Mouse (Mus musculus) CH12.LX (cell line): ENCODE data around the gene Zfp827. TPM values are rescaled to one million over a fixed set of nuclear protein-coding genes. Genes with fewer than 3 reads are reported as not detected.

Experiments used
- DNase-seq: peaks from one replicate; pipeline ENCODE4 v3.0.0-alpha.2; 2013; ENCODE audit errors: extremely low read depth
- H3K27ac ChIP-seq: 2 replicates; pipeline ENCODE4 v1.5.1; 2012; ENCODE audit warnings: low read depth, mild to moderate bottlenecking, control low read depth, moderate library complexity; ENCODE audit not compliant: insufficient read depth
- H3K27me3 ChIP-seq: replicated peaks from 2 replicates; pipeline ENCODE3; 2012; ENCODE audit warnings: inconsistent platforms
- H3K36me3 ChIP-seq, 2 experiments: replicated peaks in 1 of 2; 2 replicates each; pipeline versions ENCODE3 to v1.6.1; 2012; ENCODE audit warnings: inconsistent platforms in 1 of 2, low read length in 1 of 2, mild to moderate bottlenecking in 1 of 2, mixed read lengths in 1 of 2, moderate library complexity in 1 of 2; ENCODE audit not compliant: control insufficient read depth in 1 of 2, insufficient read depth in 1 of 2
- H3K4me1 ChIP-seq, 2 experiments: 2 replicates each; pipeline ENCODE4 v1.6.1; 2012; ENCODE audit warnings: inconsistent platforms in 1 of 2, moderate library complexity in 1 of 2; ENCODE audit not compliant: insufficient read depth in 2 of 2, control insufficient read depth in 1 of 2
- H3K4me2 ChIP-seq: 2 replicates; pipeline ENCODE4 v1.6.1; 2012; ENCODE audit warnings: low read depth, mild to moderate bottlenecking, control low read depth; ENCODE audit not compliant: poor library complexity, insufficient read depth, severe bottlenecking
- H3K4me3 ChIP-seq, 3 experiments: fragments of 150-350 bp in 1 of 3; sonication (generic) in 1 of 3; replicated peaks in 1 of 3; 2 replicates each; pipeline versions ENCODE3 to v1.5.1; 2011 to 2012; ENCODE audit warnings: low read depth in 2 of 3, low read length in 2 of 3, mild to moderate bottlenecking in 2 of 3, moderate library complexity in 2 of 3, control low read depth in 1 of 3, improper control_type of control experiment in 1 of 3, inconsistent platforms in 1 of 3, mixed read lengths in 1 of 3; ENCODE audit not compliant: poor library complexity in 1 of 3
- H3K79me2 ChIP-seq: replicated peaks from 2 replicates; pipeline ENCODE4 v1.6.1; 2012; ENCODE audit warnings: mild to moderate bottlenecking, moderate library complexity; ENCODE audit not compliant: control insufficient read depth, poor library complexity, insufficient read depth, severe bottlenecking; ENCODE audit errors: extremely low read depth
- H3K9ac ChIP-seq: 2 replicates; pipeline ENCODE4 v1.6.1; 2012; ENCODE audit warnings: low read depth, mild to moderate bottlenecking, control low read depth, moderate library complexity; ENCODE audit not compliant: insufficient read depth
- H3K9me3 ChIP-seq: replicated peaks from 2 replicates; pipeline ENCODE3; 2012; ENCODE audit warnings: low read length, inconsistent platforms, mixed read lengths
- BHLHE40 ChIP-seq: IDR thresholded peaks from 2 replicates; pipeline ENCODE4 v1.6.1; 2011; ENCODE audit warnings: mild to moderate bottlenecking, low read depth, low read length, improper control_type of control experiment
- CHD2 ChIP-seq: IDR thresholded peaks from 2 replicates; pipeline ENCODE4 v1.6.1; 2011; ENCODE audit warnings: low read length, improper control_type of control experiment
- E2F4 ChIP-seq: IDR thresholded peaks from 2 replicates; pipeline ENCODE4 v1.6.1; 2011; ENCODE audit warnings: low read depth, low read length, improper control_type of control experiment; ENCODE audit not compliant: insufficient replicate concordance
- ELF1 ChIP-seq: IDR thresholded peaks from 2 replicates; pipeline ENCODE4 v1.6.1; 2014; ENCODE audit warnings: low read depth, mild to moderate bottlenecking, inconsistent platforms, low read length, improper control_type of control experiment
- ETS1 ChIP-seq: conservative IDR thresholded peaks from 2 replicates; pipeline ENCODE4 v1.6.1; 2012; ENCODE audit warnings: low read depth, mild to moderate bottlenecking, inconsistent platforms, low read length, improper control_type of control experiment, moderate library complexity
- GABPA ChIP-seq: IDR thresholded peaks from 2 replicates; pipeline ENCODE4 v1.6.1; 2012; ENCODE audit warnings: low read depth, low read length, improper control_type of control experiment, inconsistent platforms; ENCODE audit not compliant: insufficient replicate concordance
- JUND ChIP-seq: conservative IDR thresholded peaks from 2 replicates; pipeline ENCODE4 v1.6.1; 2011; ENCODE audit warnings: low read depth, low read length, improper control_type of control experiment
- MAX ChIP-seq: IDR thresholded peaks from 2 replicates; pipeline ENCODE4 v1.6.1; 2011; ENCODE audit warnings: low read length, improper control_type of control experiment
- MAZ ChIP-seq: IDR thresholded peaks from 2 replicates; pipeline ENCODE4 v1.6.1; 2012; ENCODE audit warnings: low read depth, mild to moderate bottlenecking, inconsistent platforms, low read length, improper control_type of control experiment, moderate library complexity
- MXI1 ChIP-seq: IDR thresholded peaks from 2 replicates; pipeline ENCODE4 v1.6.1; 2011; ENCODE audit warnings: mild to moderate bottlenecking, low read depth, low read length, improper control_type of control experiment
- MYC ChIP-seq: IDR thresholded peaks from 2 replicates; pipeline ENCODE4 v1.6.1; 2011; ENCODE audit warnings: low read depth, mild to moderate bottlenecking, improper control_type of control experiment, low read length
- NRF1 ChIP-seq: IDR thresholded peaks from 2 replicates; pipeline ENCODE4 v1.6.1; 2014; ENCODE audit warnings: low read depth, mild to moderate bottlenecking, inconsistent platforms, low read length, improper control_type of control experiment, moderate library complexity
- POLR2A ChIP-seq: IDR thresholded peaks from 2 replicates; pipeline ENCODE4 v1.6.1; 2011; ENCODE audit warnings: low read depth, mild to moderate bottlenecking, improper control_type of control experiment, low read length
- POLR2AphosphoS2 ChIP-seq: IDR thresholded peaks from 2 replicates; pipeline ENCODE4 v1.6.1; 2011; ENCODE audit warnings: low read depth, low read length, improper control_type of control experiment
- RAD21 ChIP-seq: IDR thresholded peaks from 2 replicates; pipeline ENCODE4 v1.6.1; 2011; ENCODE audit warnings: low read depth, mild to moderate bottlenecking, low read length, improper control_type of control experiment, moderate library complexity
- SIN3A ChIP-seq: IDR thresholded peaks from 2 replicates; pipeline ENCODE4 v1.6.1; 2012; ENCODE audit warnings: low read length, improper control_type of control experiment, inconsistent platforms
- SMC3 ChIP-seq: IDR thresholded peaks from 2 replicates; pipeline ENCODE4 v1.6.1; 2011; ENCODE audit warnings: low read depth, low read length, improper control_type of control experiment
- UBTF ChIP-seq: IDR thresholded peaks from 2 replicates; pipeline ENCODE4 v1.6.1; 2012; ENCODE audit warnings: low read depth, mild to moderate bottlenecking, inconsistent platforms, low read length, improper control_type of control experiment, moderate library complexity
- USF1 ChIP-seq: IDR thresholded peaks from 2 replicates; pipeline ENCODE4 v1.6.1; 2014; ENCODE audit warnings: low read depth, mild to moderate bottlenecking, inconsistent platforms, low read length, improper control_type of control experiment
- USF2 ChIP-seq: conservative IDR thresholded peaks from 2 replicates; pipeline ENCODE4 v1.6.1; 2011; ENCODE audit warnings: low read depth, low read length, improper control_type of control experiment
- ZC3H11A ChIP-seq: IDR thresholded peaks from 2 replicates; pipeline ENCODE4 v1.6.1; 2012; ENCODE audit warnings: low read depth, mild to moderate bottlenecking, inconsistent platforms, low read length, improper control_type of control experiment
- ZNF384 ChIP-seq: IDR thresholded peaks from 2 replicates; pipeline ENCODE4 v1.6.1; 2012; ENCODE audit warnings: low read depth, low read length, improper control_type of control experiment, inconsistent platforms
- dilution Hi-C: fragments of 300-500 bp; cut with MboI; formaldehyde crosslinking; loops from 2 replicates; pipeline ENCODE4 v1.14.3; 2020; ENCODE audit warnings: low sequenced_read_pairs; ENCODE audit not compliant: extremely low pct_unique_long_range_greater_than_20kb, extremely low pct_ligation_motif_present
- in situ Hi-C: fragments of 300-500 bp; cut with MboI; formaldehyde crosslinking; loops from 3 replicates; pipeline ENCODE4 v1.14.3; 2019; ENCODE audit warnings: low sequenced_read_pairs, low pct_ligation_motif_present, low pct_unique_long_range_greater_than_20kb, mixed read lengths
- polyA plus RNA-seq: library from polyadenylated mRNA; unstranded; fragments of >175 nt; gene quantifications from 2 replicates; pipeline ENCODE4 v1.2.1, GENCODE M21; 2012; ENCODE audit warnings: low read depth; ENCODE audit not compliant: insufficient read length
- total RNA-seq, 2 experiments: library from RNA; depleted of rRNA; stranded (reverse); fragments of 300-350 nt in 1 of 2; fragments of >200 nt in 1 of 2; gene quantifications; 2 replicates each; pipeline ENCODE4 v1.2.3; 2012 to 2014

The Zfp827 gene
- total and polyA plus RNA-seq, 3 experiments = 4.3 to 11.1 (median 7.8) TPM

DNA sequence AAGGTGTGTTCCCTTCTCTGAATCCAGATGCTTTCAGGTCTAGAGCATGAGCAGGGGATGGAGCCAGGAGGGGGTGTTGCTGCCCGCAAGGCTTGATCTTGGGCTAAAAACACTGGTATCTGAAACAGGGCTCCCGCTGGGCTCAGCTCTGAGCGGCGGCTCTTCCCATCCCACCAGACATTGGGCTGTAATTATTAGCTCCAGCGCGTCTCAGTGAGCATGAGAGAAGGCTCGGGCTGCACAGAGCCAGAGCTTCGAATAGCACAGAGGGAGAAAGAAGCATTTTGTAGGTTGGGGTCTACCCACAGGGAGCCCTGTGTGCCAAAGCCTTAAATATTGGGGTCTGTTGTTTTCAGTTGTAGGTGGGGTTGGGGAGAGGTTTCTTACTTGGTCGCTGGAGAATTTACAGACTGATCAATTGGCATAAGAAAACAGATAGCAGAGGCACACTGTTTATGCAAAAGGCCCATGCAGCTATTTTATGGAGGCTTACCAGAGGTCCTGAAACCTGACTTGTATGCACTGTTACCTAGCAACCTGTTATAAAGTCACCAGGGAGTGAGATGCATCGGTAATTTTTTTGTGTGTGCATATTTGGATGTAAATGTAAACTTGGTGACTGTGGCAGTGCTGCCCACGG lies 50.4 kb downstream of the Zfp827 start:
- TF ChIP-seq USF2 (no peak), MXI1 (no peak), MYC (no peak), JUND (no peak), UBTF (no peak), POLR2A (no peak)
- Histone ChIP-seq H3K27me3 (no peaks in the 10 kb centered on the region), H3K27ac (no peak overlapping the region), H3K4me2 (no peak overlapping the region), H3K9ac (no peak overlapping the region), H3K4me1 (peaks cover 0 to 33% of the 10 kb centered on the region in 2 experiments; a peak in 1 of 4 replicates), H3K9me3 (no peaks in the 10 kb centered on the region), H3K4me3 (no peak overlapping the region), H3K36me3 (peaks cover 56 to 96% of the 10 kb centered on the region in 2 experiments), H3K79me2 (no peaks in the 10 kb centered on the region)
- in situ Hi-C loops = no loop called here
- dilution Hi-C loops = no loop called here
- DNase-seq = no peak

DNA sequence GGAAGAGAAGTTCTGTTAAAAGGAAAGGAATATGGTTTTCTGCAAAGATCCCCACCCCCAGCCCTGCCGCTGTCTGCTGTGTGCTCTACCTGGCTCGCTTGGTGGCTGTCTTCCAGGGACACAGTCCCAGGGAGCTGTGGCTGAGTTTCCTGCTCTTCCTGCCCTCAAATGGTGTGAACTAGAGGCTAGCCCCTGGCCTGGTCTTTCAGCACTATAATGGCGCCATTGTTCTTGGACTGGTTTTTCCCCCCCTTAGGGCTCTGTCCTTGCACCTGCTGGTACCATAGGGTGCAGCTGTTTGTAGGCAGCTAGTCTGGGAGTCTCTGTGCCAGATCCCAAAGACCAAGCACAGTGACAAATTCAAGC lies 50.9 kb downstream of the Zfp827 start:
- H3K36me3 ChIP-seq = peaks cover 56 to 96% of the 10 kb centered on the region in 2 experiments
- DNase-seq = no peak

DNA sequence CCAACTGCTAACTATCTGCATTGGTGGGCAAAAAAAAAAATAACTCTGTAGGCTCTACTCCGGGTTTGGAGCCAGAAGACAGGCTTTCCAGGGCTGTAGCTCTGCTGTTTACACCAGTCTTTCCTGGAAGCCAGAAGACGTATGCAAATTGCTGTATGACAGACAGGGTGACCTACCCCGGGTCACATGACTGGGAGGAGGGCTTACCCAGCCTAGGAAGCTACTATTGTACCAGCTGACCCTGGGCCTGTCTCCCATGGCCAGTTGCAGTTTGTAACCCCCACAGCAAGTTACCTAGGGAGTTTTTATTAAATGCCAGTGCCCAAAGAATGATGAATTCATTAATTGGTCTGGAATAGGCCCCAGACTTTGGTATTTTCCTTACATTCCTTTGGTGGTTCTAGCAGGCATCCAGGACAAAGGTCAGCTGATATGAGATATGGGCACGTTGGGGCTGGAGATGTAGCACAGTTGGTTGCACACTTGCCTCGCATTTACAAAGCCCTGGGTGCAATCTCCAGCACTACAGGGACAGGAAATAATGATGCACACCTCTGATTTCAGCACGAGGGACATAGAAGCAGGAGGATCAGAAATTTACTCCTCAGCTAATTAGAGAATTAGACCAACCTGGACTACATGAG lies 52.0 kb downstream of the Zfp827 start:
- H3K36me3 ChIP-seq = peaks cover 55 to 94% of the 10 kb centered on the region in 2 experiments
- no peaks in the 10 kb centered on the region for H3K9me3 ChIP-seq
- H3K4me2 ChIP-seq = no peak overlapping the region
- TF ChIP-seq ETS1 = 0 out of 2 replicates have a peak, but pooled peaks have one; percentile 15
- TF ChIP-seq MAZ = no peak
- no peak for TF ChIP-seq SMC3
- peak; percentile 52; the same call in 1 of the 2 replicates for TF ChIP-seq SIN3A
- TF ChIP-seq BHLHE40 = peak; percentile 60
- TF ChIP-seq ELF1 = peak; percentile 46; the same call in 1 of the 2 replicates
- peak; percentile 69 for TF ChIP-seq USF2
- TF ChIP-seq MYC = no peak
- peak; percentile 47; the same call in 1 of the 2 replicates for TF ChIP-seq MAX
- TF ChIP-seq ZNF384 = no peak
- peak; percentile 82 for TF ChIP-seq USF1
- no peak overlapping the region for H3K9ac ChIP-seq
- H3K4me1 ChIP-seq = peaks cover 0 to 22% of the 10 kb centered on the region in 2 experiments; a peak in 1 of 4 replicates
- DNase-seq = peak; percentile 52
- H3K27ac ChIP-seq = no peak overlapping the region
- H3K27me3 ChIP-seq = no peaks in the 10 kb centered on the region
- no peak overlapping the region for H3K4me3 ChIP-seq
- no peaks in the 10 kb centered on the region for H3K79me2 ChIP-seq
- dilution Hi-C loops (no loop called here), in situ Hi-C loops (no loop called here)

More for the DNA sequence above, 50.9 kb downstream of the Zfp827 start:
- no peaks in the 10 kb centered on the region for H3K9me3 ChIP-seq
- no peak overlapping the region for H3K9ac ChIP-seq
- no peak overlapping the region for H3K4me2 ChIP-seq
- no peak overlapping the region for H3K4me3 ChIP-seq
- in situ Hi-C loops (no loop called here), dilution Hi-C loops (no loop called here)
- H3K27ac ChIP-seq = no peak overlapping the region
- H3K27me3 ChIP-seq = no peaks in the 10 kb centered on the region
- TF ChIP-seq NRF1 = no peak
- TF ChIP-seq GABPA = no peak
- no peak for TF ChIP-seq RAD21
- no peak for TF ChIP-seq UBTF
- no peak for TF ChIP-seq SMC3
- no peak for TF ChIP-seq MYC
- TF ChIP-seq MAZ = no peak
- no peak for TF ChIP-seq POLR2A
- no peak for TF ChIP-seq CHD2
- no peak for TF ChIP-seq E2F4
- no peak for TF ChIP-seq POLR2AphosphoS2
- no peak for TF ChIP-seq ZC3H11A
- no peak for TF ChIP-seq USF1
- H3K79me2 ChIP-seq = no peaks in the 10 kb centered on the region
- peaks cover 0 to 31% of the 10 kb centered on the region in 2 experiments; a peak in 1 of 4 replicates for H3K4me1 ChIP-seq
